Mouse (Mus musculus) adrenal gland, postnatal 36 days (tissue): ENCODE results near the gene Olfr679. TPM values are rescaled to one million over a fixed set of nuclear protein-coding genes. Genes with fewer than 3 reads are reported as not detected.
"Not testable (repeated sequence)": the region's sequence is repeated elsewhere in the genome, so short reads cannot be mapped to it uniquely, and the experiment has no call there.

Experiments used
- DNase-seq, 2 experiments: peaks; one replicate each; pipeline ENCODE4 v3.0.0; 2021; ENCODE audit warnings: mixed read lengths in 1 of 2
- long read RNA-seq, 2 experiments: library from polyadenylated mRNA; stranded (forward); transcript quantifications; one replicate each; pipeline ENCODE4 v2.0.0; 2021; ENCODE audit warnings: borderline sequencing depth in 2 of 2
- total RNA-seq, 2 experiments: library from RNA; stranded (reverse); gene quantifications; 2 replicates each; pipeline ENCODE4 v1.2.3; 2021

The Olfr679 gene
- not detected for total RNA-seq
- long read RNA-seq, experiment 1: 0 reads
- long read RNA-seq, experiment 2: 0 reads

DNA sequence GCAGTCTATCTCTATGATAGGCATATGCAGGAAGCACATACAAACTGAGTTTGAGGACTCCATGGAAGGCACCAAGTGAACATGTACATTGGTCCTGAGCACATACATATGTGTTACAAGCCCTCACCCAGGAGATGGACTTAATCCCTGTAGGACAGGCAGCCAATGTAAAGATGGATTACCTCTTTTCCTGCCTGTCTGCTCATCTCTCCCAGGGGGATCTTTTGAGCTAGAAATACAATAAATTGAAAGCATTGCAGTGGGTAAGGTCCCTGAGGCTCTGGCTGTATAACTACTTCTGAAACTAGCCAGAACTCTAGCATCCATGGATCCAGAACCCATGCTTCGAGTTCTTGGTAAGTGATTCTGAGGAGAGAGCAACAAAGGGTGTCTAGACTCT is at the start of gene Olfr679:
Olfr679 (plus strand) TSS at position 301 of the 400 bp plus-strand sequence.
- no peak for DNase-seq

DNA sequence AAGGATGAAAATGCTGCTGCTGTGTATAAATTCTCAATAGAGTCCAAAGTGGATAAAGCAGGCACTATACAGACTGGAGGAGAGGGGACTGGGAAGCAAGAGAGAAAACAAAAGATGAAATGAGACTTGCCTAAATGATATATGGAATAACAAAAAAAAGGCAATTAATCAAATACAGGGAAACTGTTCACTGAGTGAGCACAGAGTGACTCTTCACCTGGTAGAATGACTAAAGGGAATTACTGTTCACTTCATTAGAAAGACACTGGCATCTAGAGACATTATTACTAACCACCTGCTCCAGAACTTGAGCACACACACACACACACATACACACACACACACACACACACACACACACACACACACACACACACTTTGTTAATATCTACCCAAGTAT is 48.6 kb upstream of the Olfr679 start, which contains the start of gene Olfr676:
Olfr676 (plus strand) TSS at position 301 of the 400 bp plus-strand sequence.
- no peak for DNase-seq

DNA sequence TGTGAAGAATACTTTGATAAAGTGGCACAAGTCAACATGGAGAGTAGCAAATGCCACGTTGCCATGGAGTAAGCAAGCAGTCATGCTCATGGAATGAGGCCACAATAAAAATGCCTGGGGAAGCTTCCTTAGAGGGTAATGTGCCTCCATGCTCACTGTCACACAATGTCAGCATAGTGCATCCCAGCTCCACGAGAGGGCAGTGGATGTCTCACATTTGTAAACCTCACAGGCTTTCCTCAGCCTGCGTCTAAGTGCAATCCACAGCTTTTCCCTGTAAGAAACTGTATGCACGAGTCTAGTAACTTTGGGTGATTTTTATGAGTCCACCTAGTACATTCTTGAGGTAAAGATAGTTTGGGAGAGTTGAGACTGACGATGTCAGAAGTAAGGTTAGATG is 47.2 kb upstream of the Olfr679 start:
- not testable (repeated sequence) for DNase-seq

DNA sequence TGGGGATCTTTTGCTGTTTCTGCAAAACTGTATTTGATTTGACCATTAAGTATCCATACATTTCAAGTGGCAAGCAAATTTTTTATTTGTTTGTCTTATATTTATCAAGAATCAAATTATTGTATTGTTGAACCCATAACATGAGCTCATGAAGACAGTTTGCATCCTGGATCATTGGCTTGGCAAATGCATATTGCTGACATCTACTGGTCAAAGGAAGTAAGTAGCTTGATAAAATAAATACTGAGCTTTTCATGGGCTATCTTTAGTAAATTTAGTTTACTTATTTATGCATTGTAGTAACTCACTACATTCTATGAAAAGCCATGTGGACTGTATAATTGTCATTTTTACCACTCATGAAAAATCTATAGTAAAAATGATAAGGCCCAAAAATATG is 22.1 kb upstream of the Olfr679 start:
- no peak for DNase-seq

DNA sequence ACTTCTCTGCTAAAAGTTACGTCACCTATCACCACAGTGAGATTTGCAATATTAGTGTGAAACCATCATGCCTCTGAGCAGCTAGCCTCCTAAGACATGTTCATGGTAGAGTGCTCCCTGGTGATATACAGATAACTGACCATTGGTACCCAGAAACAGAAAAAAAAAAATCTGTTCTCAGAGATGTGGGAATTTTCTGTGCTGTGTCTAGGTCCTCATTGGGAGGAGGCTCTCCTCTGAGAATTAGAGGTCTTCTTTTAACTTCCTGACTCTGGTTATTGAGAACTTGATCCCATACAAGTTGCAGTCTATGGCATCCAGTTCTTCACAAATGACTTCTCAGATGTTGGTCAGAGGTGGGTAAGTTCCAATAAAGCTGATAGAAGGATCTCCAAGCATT is 16.8 kb upstream of the Olfr679 start, which contains the start of gene Olfr678:
Olfr678 (plus strand) TSS at position 301 of the 400 bp plus-strand sequence.
- no peak for DNase-seq

DNA sequence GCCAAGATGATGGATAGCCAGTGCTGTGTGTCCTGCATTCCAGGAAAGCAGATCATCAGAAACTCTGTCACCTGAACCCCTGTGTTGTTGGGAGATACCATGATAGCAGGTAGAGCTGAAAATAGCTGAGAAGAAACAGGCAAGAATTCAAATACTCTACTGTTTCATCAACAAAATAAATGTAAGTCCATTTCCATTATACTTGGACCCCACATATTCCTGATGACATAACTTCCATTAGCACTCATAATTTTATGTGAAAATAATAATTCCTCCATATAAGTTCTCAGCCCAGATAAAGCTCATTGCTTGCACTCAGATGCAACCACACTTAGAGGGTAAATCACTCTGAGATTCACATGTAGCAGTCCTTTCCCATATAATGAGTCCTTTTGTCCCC is 11.7 kb downstream of the Olfr679 start, which contains the start of gene Olfr680-ps1:
Olfr680-ps1 (minus strand) TSS at position 101 of the 400 bp plus-strand sequence.
- DNase-seq: not testable (repeated sequence)

DNA sequence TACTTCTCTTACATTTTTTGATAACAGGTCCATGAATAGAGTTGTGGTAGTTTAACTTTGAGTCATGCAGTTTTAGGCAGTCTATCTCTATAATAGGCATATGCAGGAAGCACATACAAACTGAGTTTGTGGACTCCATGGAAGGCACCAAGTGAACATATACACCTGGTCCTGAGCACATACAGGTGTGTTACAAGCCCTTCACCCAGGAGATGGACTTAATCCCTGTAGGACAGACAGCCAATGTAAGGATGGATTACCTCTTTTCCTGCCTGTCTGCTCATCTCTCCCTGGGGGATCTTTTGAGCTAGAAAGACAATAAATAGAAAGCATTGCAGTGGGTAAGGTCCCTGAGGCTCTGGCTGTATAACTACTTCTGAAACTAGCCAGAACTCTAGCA is 35.5 kb downstream of the Olfr679 start, which contains the start of gene Olfr681:
Olfr681 (plus strand) TSS at position 301 of the 400 bp plus-strand sequence.
- no peak for DNase-seq

Other genes starting within 250 kb of the Olfr679 start
- gene Usp17lb, start 238.6 kb upstream of the Olfr679 start, total RNA-seq: under 1 TPM in 1 of 2 experiments, not detected in 1; 0.20 TPM
- gene Usp17la, start 224.2 kb upstream of the Olfr679 start, total RNA-seq: not detected
- gene Olfr665, start 203.2 kb upstream of the Olfr679 start, total RNA-seq: not detected
- not detected for gene Olfr666, start 185.3 kb upstream of the Olfr679 start, total RNA-seq
- not detected for gene Olfr667, start 159.7 kb upstream of the Olfr679 start, total RNA-seq
- gene Olfr668, start 153.1 kb upstream of the Olfr679 start, total RNA-seq: not detected
- gene Olfr669, start 147.0 kb upstream of the Olfr679 start, total RNA-seq: not detected
- not detected for gene Olfr670, start 118.6 kb upstream of the Olfr679 start, total RNA-seq
- not detected for gene Olfr671, start 102.1 kb upstream of the Olfr679 start, total RNA-seq
- gene Olfr672, start 79.2 kb upstream of the Olfr679 start, total RNA-seq: not detected
- gene Olfr675, start 52.7 kb upstream of the Olfr679 start, total RNA-seq: not detected
- not detected for gene Olfr676, start 48.5 kb upstream of the Olfr679 start, total RNA-seq
- not detected for gene Olfr677, start 29.8 kb upstream of the Olfr679 start, total RNA-seq
- not detected for gene Olfr678, start 16.7 kb upstream of the Olfr679 start, total RNA-seq
- not detected for gene Olfr680-ps1, start 11.6 kb downstream of the Olfr679 start, total RNA-seq
- not detected for gene Olfr681, start 35.6 kb downstream of the Olfr679 start, total RNA-seq
- gene Olfr683, start 65.8 kb downstream of the Olfr679 start, total RNA-seq: not detected
- not detected for gene Olfr684, start 82.4 kb downstream of the Olfr679 start, total RNA-seq
- not detected for gene Olfr685, start 104.8 kb downstream of the Olfr679 start, total RNA-seq
- gene Olfr686, start 126.3 kb downstream of the Olfr679 start, total RNA-seq: not detected
- gene Olfr688, start 206.9 kb downstream of the Olfr679 start, total RNA-seq: not detected
- gene Olfr689, start 230.0 kb downstream of the Olfr679 start, total RNA-seq: not detected